Mouse (Mus musculus): ENCODE results near the gene Slc3a1.

Gene Slc3a1

DNA sequence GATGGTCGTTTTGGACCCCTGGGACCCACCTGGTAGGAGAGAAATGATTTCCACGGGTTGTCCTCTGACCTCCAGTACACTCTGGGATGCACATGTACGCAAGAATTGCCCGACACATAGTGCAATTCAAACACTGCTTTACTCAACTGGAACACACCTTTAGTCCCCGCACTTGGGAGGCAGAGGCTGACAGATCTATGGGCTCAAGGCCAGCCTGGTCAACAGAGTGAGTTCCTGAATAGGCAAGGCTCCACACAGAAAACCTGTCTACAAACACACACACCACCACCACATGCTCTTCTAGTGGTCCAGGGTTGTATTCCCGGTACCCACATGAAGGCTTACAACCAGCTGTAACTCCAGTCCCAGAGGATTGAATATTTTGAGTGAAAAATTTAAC, 3.0 kb upstream of the Slc3a1 start:
- no peak for TF ChIP-seq GATA4 (IDR thresholded peaks at IDR 0.05; ENCODE audit: insufficient replicate concordance, low read length)

GRCm38 (mm10) chr17:85026436-85026835, 1.7 kb upstream of the Slc3a1 start:
- TF ChIP-seq GATA4 (IDR thresholded peaks at IDR 0.05; ENCODE audit: insufficient replicate concordance, low read length): no peak

DNA sequence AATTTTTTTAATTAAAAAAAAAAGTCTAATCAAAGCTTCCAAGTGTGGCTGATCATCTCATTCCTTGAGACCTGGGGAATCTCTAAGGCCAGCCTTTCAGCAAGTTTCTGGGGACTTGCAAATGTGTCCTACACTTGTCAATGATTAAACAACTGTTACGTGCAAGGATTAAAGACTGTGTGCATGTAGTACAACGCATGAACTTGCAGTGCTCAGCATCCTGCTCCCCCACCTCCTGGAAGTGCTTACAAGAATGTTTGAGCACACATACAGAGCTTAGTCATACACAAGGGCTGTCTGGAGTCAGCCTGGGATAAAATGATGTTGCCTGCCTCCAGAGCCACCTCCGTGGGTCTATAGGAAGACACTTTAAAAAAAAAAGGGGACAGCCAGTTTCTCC, 929 bp upstream of the Slc3a1 start:
- TF ChIP-seq GATA4 (IDR thresholded peaks at IDR 0.05; ENCODE audit: insufficient replicate concordance, low read length): no peak

- no peak for TF ChIP-seq GATA4 (IDR thresholded peaks at IDR 0.05; ENCODE audit: insufficient replicate concordance, low read length)
Observed at GRCm38 (mm10) chr17:85028797-85029196, 621 bp downstream of the Slc3a1 start.

DNA sequence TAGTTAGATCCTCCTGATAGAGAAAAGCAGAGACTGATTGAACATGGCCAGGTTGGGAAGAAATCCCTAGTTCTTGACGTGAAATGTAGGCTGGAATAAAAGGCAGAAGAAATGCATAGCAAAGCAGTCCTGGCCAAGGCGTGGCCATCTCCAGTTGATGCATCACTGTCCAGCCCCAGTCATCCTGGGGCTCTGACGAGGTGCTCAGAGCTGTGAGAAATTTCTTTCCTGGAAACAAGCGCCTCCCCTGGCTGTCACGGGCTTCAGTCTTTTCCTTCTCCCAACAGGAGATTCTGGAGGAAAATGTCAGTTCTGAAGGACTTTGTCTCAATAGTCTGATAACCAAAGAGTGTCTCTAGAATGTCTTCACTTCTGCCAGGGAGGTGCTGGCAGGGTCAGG, 2.5 kb downstream of the Slc3a1 start:
- TF ChIP-seq GATA4 (IDR thresholded peaks at IDR 0.05; ENCODE audit: insufficient replicate concordance, low read length): no peak

DNA sequence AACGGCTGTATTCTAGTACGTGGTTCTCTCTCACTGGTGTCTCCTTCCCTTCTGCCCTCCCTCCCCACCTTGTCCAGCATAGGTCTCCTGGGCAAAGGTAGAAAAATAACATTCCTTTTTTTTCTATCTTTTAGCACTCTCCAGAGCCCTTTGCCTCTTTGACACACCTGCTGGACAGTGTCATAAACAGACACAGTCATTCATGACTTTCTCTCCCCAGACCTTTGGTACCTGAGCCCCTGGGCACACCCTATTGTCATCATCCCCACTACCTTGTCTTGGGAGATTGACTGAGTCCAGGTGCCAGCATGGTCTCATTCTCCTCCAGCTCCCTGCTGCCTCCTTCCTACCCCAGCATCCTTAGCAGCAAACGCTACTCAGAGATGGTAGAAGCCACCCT, 4.9 kb downstream of the Slc3a1 start:
- TF ChIP-seq GATA4 (IDR thresholded peaks at IDR 0.05; ENCODE audit: insufficient replicate concordance, low read length): no peak

- TF ChIP-seq GATA4 (IDR thresholded peaks at IDR 0.05; ENCODE audit: insufficient replicate concordance, low read length): no peak
Observed at GRCm38 (mm10) chr17:85034068-85034467, 5.9 kb downstream of the Slc3a1 start.

DNA sequence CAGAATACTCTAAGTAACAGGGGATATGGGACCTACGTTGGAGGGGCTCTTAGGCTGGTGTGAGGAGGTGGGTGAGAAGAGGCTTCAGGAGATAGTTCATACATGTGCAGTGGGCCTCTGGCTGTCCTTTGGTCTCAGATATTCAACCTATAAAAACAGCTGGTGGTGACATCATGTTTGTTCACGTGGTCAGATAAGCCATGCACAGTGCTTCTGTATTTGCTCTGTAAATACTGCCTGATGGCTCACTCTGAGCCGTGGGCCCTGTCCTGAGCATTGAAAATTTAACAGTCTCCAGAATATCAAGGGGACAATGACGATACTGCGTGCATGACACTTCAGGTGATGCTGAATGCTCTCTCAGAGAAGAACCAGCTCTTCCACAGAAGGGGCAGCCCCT, 9.7 kb downstream of the Slc3a1 start:
- no peak for TF ChIP-seq GATA4 (IDR thresholded peaks at IDR 0.05; ENCODE audit: insufficient replicate concordance, low read length)

GRCm38 (mm10) chr17:85038311-85038710, 10.1 kb downstream of the Slc3a1 start:
- no peak for TF ChIP-seq GATA4 (IDR thresholded peaks at IDR 0.05; ENCODE audit: insufficient replicate concordance, low read length)

- TF ChIP-seq GATA4 (IDR thresholded peaks at IDR 0.05; ENCODE audit: insufficient replicate concordance, low read length): no peak
Observed at GRCm38 (mm10) chr17:85038761-85039160, 10.6 kb downstream of the Slc3a1 start.

- no peak for TF ChIP-seq GATA4 (IDR thresholded peaks at IDR 0.05; ENCODE audit: insufficient replicate concordance, low read length)
Observed at GRCm38 (mm10) chr17:85040913-85041312, 12.7 kb downstream of the Slc3a1 start.

DNA sequence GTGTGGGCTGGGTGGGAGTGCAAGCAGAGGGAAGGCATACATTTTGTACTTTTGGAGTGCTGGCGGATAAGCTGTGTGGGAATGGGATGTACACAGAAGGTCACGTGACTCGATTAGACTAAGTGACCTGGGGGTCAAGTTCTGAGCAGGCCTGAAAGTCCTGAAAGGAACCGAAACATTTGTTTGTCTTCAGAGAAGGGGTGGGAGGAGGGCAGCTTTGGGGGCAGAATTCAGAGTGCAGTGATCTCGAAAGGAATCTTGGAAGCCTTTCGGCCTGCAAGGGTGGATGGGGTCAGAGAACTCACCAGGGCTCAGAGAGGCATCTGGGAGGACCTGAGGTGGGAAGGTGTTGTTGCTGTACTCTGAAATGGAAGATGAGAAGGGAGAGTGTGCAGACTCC, 14.2 kb downstream of the Slc3a1 start:
- TF ChIP-seq GATA4 (IDR thresholded peaks at IDR 0.05; ENCODE audit: insufficient replicate concordance, low read length): no peak

DNA sequence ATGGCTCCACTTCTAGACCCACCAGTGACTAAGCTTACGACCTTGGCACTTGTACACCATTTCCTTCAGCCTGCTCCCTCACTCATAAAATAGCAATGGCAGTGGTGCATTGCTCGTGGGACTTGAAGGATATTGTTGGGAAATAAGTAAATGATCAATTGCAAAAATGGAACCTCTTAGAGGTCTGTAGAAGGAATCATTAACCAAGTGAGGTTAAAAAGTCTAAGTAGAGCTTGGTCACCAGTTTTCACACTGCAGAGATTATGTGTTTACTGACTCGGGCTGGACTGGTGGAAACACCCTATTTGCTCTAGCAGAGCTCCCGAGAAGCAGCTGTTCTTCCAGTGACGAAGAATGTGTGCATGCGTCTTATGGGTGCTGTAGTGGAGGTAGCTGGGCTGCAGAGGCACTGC, 15.2 kb downstream of the Slc3a1 start:
- TF ChIP-seq GATA4 (IDR thresholded peaks at IDR 0.05; ENCODE audit: insufficient replicate concordance, low read length): no peak

- no peak; the same call in 1 of the 2 replicates for TF ChIP-seq GATA4 (IDR thresholded peaks at IDR 0.05; ENCODE audit: insufficient replicate concordance, low read length)
Observed at GRCm38 (mm10) chr17:85044466-85044865, 16.3 kb downstream of the Slc3a1 start.

DNA sequence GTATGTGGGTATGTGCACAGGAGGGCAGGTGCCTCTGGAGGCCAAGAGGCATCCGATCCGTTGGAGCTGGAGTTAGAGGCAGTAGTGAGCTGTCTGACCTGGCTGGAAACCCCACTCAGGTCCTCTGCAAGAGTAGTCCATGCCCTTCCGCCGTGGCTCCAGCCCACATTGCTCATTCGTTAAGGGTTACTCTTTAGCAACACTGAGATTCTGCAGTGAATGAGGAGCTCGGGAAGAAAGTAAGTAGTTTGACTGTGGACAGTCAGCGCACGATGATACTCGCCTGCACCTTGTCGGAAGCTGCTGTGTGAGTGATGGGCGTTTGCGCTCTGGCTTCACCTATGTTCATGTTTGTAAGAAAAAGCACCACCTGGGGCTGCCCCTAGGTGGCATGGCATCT, 17.0 kb downstream of the Slc3a1 start:
- no peak for TF ChIP-seq GATA4 (IDR thresholded peaks at IDR 0.05; ENCODE audit: insufficient replicate concordance, low read length)

GRCm38 (mm10) chr17:85048379-85048778, 20.2 kb downstream of the Slc3a1 start:
- TF ChIP-seq GATA4 (IDR thresholded peaks at IDR 0.05; ENCODE audit: insufficient replicate concordance, low read length): no peak

DNA sequence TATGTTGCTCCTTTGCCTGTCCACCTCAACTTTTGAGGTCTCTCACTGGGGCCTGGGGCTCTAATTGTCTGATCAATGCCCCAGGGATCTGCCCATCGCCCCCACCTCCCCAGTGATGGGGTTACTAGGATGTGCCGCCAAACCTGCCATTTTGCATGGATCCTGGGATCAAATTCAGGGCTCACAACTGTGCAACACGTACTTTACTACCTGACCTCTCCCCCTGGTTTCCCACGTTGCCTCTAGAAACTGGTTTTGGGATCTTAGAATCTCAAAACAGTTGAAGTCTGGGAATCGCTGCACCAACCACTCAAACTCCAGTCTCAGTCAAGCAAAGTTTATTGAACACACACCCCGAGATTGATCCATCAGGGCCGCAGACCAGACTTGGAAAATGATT, 30.1 kb downstream of the Slc3a1 start:
- TF ChIP-seq GATA4 (IDR thresholded peaks at IDR 0.05; ENCODE audit: insufficient replicate concordance, low read length): no peak

DNA sequence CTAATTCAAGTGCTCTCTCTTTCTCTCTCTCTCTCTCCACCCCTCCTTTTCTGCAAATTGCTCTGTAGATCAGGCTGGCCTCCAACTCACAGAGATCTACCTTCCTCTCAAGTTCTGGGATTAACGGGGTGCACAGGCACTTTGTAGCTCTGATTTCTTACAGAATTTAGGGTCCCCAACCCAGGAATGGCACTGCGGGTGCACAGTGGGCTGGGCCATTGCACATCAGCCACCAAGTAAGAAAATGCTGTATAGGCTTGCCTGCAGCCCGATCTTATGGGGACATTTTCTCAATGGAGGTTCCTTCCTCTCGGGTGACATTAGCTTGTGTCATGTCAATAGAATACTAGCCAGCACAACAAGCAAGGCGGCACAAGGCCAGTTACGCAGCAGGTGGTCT, 31.0 kb downstream of the Slc3a1 start:
- TF ChIP-seq GATA4 (IDR thresholded peaks at IDR 0.05; ENCODE audit: insufficient replicate concordance, low read length): no peak
